In the genomic region with DNA sequence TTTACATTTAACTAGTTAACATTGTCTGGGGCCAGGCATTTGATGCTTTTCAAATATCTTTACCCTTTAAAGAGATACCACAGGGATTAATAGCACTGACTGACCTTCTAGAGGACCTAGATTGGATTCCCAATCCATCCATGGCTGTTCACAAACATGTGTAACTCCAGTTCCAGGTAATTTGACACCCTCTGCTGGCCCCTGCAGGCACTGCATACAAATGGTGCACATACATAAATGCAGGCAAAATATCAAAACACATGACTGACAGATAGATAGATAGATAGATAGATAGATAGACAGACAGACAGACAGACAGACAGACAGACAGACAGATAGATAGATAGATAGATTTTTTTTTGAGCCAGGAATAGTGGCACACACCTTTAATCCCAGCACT, we compare ENCODE assay signal across 16 mouse cellular contexts. TPM values are rescaled to one million over a fixed set of nuclear protein-coding genes. Genes with fewer than 3 reads are reported as not detected.
DNase-seq lines count a peak whose midpoint lies in the region; ATAC-seq and TF ChIP-seq lines count a peak whose summit lies in the region.
"Had no signal": no experiment of that assay in that cellular context is flagged by ENCODE, and none has a peak within 500 bp of the region (broad histone marks: within the 10 kb centered on the region; RNA-seq: fewer than 3 reads in every experiment).

No protein-coding gene starts in this region.

- TF ChIP-seq CTCF in forebrain, postnatal 0 days (IDR thresholded peaks at IDR 0.05; ENCODE audit: low read depth): peak; percentile 15; the same call in 1 of the 2 replicates

- intact Hi-C loops in left cerebral cortex, postnatal 36 days (cut with DNase I): no loop called here

- H3K27me3 ChIP-seq in forebrain, postnatal 0 days (ENCODE audit: insufficient read depth, low read length): no peaks in the 10 kb centered on the region
- H3K27me3 ChIP-seq in forebrain, embryonic 12.5 days: no peaks in the 10 kb centered on the region
- no peaks in the 10 kb centered on the region for H3K27me3 ChIP-seq in embryonic facial prominence, embryonic 10.5 days (replicated peaks; ENCODE audit: low read depth, poor library complexity, severe bottlenecking)
- H3K27me3 ChIP-seq: embryonic facial prominence, embryonic 13.5 days; forebrain, embryonic 15.5 days; heart, embryonic 13.5 days; lung, embryonic 15.5 days had no signal

- H3K4me1 ChIP-seq in forebrain, postnatal 0 days (ENCODE audit: insufficient read depth): no peaks in the 10 kb centered on the region
- H3K4me1 ChIP-seq in forebrain, embryonic 12.5 days: no peaks in the 10 kb centered on the region
- H3K4me1 ChIP-seq in embryonic facial prominence, embryonic 10.5 days: no peaks in the 10 kb centered on the region
- H3K4me1 ChIP-seq: embryonic facial prominence, embryonic 13.5 days; forebrain, embryonic 15.5 days; lung, embryonic 15.5 days had no signal

- H3K9me3 ChIP-seq in forebrain, postnatal 0 days (ENCODE audit: low read length): no peaks in the 10 kb centered on the region
- no peaks in the 10 kb centered on the region for H3K9me3 ChIP-seq in forebrain, embryonic 12.5 days
- H3K9me3 ChIP-seq in embryonic facial prominence, embryonic 10.5 days: no peaks in the 10 kb centered on the region
- H3K9me3 ChIP-seq: embryonic facial prominence, embryonic 13.5 days; forebrain, embryonic 15.5 days; heart, embryonic 13.5 days; lung, embryonic 15.5 days had no signal

- no peaks in the 10 kb centered on the region for H3K36me3 ChIP-seq in forebrain, postnatal 0 days (ENCODE audit: insufficient read depth)
- H3K36me3 ChIP-seq in forebrain, embryonic 12.5 days (replicated peaks): no peaks in the 10 kb centered on the region
- H3K36me3 ChIP-seq in embryonic facial prominence, embryonic 10.5 days (replicated peaks): no peaks in the 10 kb centered on the region
- H3K36me3 ChIP-seq: embryonic facial prominence, embryonic 13.5 days; forebrain, embryonic 15.5 days; heart, embryonic 13.5 days; lung, embryonic 15.5 days had no signal

- no peak overlapping the region for H3K9ac ChIP-seq in forebrain, postnatal 0 days
- H3K9ac ChIP-seq in forebrain, embryonic 12.5 days: no peak overlapping the region
- H3K9ac ChIP-seq: embryonic facial prominence, embryonic 13.5 days; forebrain, embryonic 15.5 days; heart, embryonic 13.5 days; lung, embryonic 15.5 days had no signal

- H3K27ac ChIP-seq in forebrain, postnatal 0 days (ENCODE audit: low read depth, low read length): no peak overlapping the region
- H3K27ac ChIP-seq in forebrain, embryonic 12.5 days: no peak overlapping the region
- no peak overlapping the region for H3K27ac ChIP-seq in embryonic facial prominence, embryonic 10.5 days (replicated peaks)
- H3K27ac ChIP-seq: embryonic facial prominence, embryonic 13.5 days; forebrain, embryonic 15.5 days; heart, embryonic 13.5 days; left cerebral cortex, adult 2 months; lung, embryonic 15.5 days had no signal

- H3K4me2 ChIP-seq in forebrain, postnatal 0 days (ENCODE audit: low read depth): no peak overlapping the region
- H3K4me2 ChIP-seq in forebrain, embryonic 12.5 days: no peak overlapping the region
- H3K4me2 ChIP-seq: embryonic facial prominence, embryonic 13.5 days; forebrain, embryonic 15.5 days; heart, embryonic 13.5 days; lung, embryonic 15.5 days had no signal

- DNase-seq in forebrain, postnatal 0 days: no peak
- DNase-seq in kidney, postnatal 4 days: peak; percentile 38 to 51
- DNase-seq in kidney, adult 8-10 months: no peak
- DNase-seq in A20 (ENCODE audit: low read depth, low spot score): peak; percentile 36
- peak; percentile 27 for DNase-seq in embryonic facial prominence, embryonic 10.5 days (ENCODE audit: low spot score)
- no peak for DNase-seq in left cerebral cortex, postnatal 36 days (ENCODE audit: low spot score in 2 of 2)
- no peak for DNase-seq in retina, postnatal 1 day
- DNase-seq: adrenal gland, adult 2 months; cerebellum, adult 11 months had no signal

- no peak overlapping the region for H3K4me3 ChIP-seq in forebrain, postnatal 0 days (ENCODE audit: low read depth, low read length)
- H3K4me3 ChIP-seq in forebrain, embryonic 12.5 days (replicated peaks): no peak overlapping the region
- H3K4me3 ChIP-seq in embryonic facial prominence, embryonic 10.5 days: no peak overlapping the region
- H3K4me3 ChIP-seq: embryonic facial prominence, embryonic 13.5 days; forebrain, embryonic 15.5 days; heart, embryonic 13.5 days; left cerebral cortex, adult 2 months; lung, embryonic 15.5 days had no signal

- no peak for ATAC-seq in forebrain, postnatal 0 days
- ATAC-seq in forebrain, embryonic 12.5 days (ENCODE audit: low FRiP score): no peak
- ATAC-seq: forebrain, embryonic 15.5 days; intestine, embryonic 16.5 days had no signal

RNA-seq across cellular contexts. Expression of a gene that starts 33.2 kb away (rescaled TPM):
- total RNA-seq in forebrain, postnatal 0 days (2014; rRNA removed): 30.4 and 37.6 TPM in 2 replicates
- polyA plus RNA-seq in forebrain, postnatal 0 days (2015; fragmentation: Nextera tagmentation; extraction: Ambion mirVana): 4.5 and 6.3 TPM in 2 replicates
- 24.8 and 25.7 TPM in 2 replicates for polyA plus RNA-seq in forebrain, embryonic 12.5 days (2016; fragmentation: Nextera tagmentation; extraction: Ambion mirVana)
- 16.1 and 17.8 TPM in 2 replicates for polyA plus RNA-seq in embryonic facial prominence, embryonic 10.5 days (2016; fragmentation: Nextera tagmentation; extraction: Ambion mirVana)
- 10 to 100 TPM; 36.6 to 38.6 TPM for total RNA-seq in left cerebral cortex, postnatal 36 days (2021)

Comparison
In these comparisons a context has a peak if more than half of its experiments do, and no peak if none do; other contexts are left out.
1. DNase-seq: peak in kidney, postnatal 4 days (2 of 2), A20 (single experiment) and embryonic facial prominence, embryonic 10.5 days (single experiment); none in forebrain, postnatal 0 days (single experiment), kidney, adult 8-10 months (0 of 2), left cerebral cortex, postnatal 36 days (0 of 2) and retina, postnatal 1 day (single experiment).